Mouse (Mus musculus) mesoderm, embryonic 11.5 days (tissue): Measurements from ENCODE around the gene Slc39a3.
A peak's percentile ranks its signal among the peaks of the same experiment; 100 is the strongest.
"Not testable (repeated sequence)": the region's sequence is repeated elsewhere in the genome, so short reads cannot be mapped to it uniquely, and the experiment has no call there.

Experiments used
- DNase-seq: peaks from one replicate; pipeline ENCODE4 v3.0.0-alpha.2; 2012; ENCODE audit warnings: low read depth, low spot score

Slc39a3 gene

GRCm38 (mm10) chr10:81050645-81051044 lies 13.4 kb upstream of the Slc39a3 start:
- DNase-seq = peak; percentile 21

- not testable (repeated sequence) for DNase-seq
Measured at GRCm38 (mm10) chr10:81045246-81045645, 8.0 kb upstream of the Slc39a3 start.

- DNase-seq = peak; percentile 74
Measured at GRCm38 (mm10) chr10:81041458-81042175, 4.4 kb upstream of the Slc39a3 start.

- no peak for DNase-seq
Measured at GRCm38 (mm10) chr10:81036251-81036650, 975 bp downstream of the Slc39a3 start.

- DNase-seq = no peak
Measured at GRCm38 (mm10) chr10:81033586-81033985, 3.6 kb downstream of the Slc39a3 start.

GRCm38 (mm10) chr10:81029031-81029430 lies 8.2 kb downstream of the Slc39a3 start:
- DNase-seq = no peak

GRCm38 (mm10) chr10:81028219-81028618 lies 9.0 kb downstream of the Slc39a3 start:
- no peak for DNase-seq

- DNase-seq = no peak
Measured at GRCm38 (mm10) chr10:81027331-81027730, 9.9 kb downstream of the Slc39a3 start.

- DNase-seq = no peak
Measured at GRCm38 (mm10) chr10:81026857-81027256, 10.4 kb downstream of the Slc39a3 start.

GRCm38 (mm10) chr10:81025639-81026275 lies 11.5 kb downstream of the Slc39a3 start, which contains the start of gene Diras1:
Gene Diras1 (minus strand): TSS chr10:81025662.
- DNase-seq = no peak

GRCm38 (mm10) chr10:81025047-81025621 lies 12.1 kb downstream of the Slc39a3 start:
- DNase-seq = no peak

GRCm38 (mm10) chr10:81024346-81024937 lies 12.8 kb downstream of the Slc39a3 start:
- no peak for DNase-seq

GRCm38 (mm10) chr10:81022744-81023143 lies 14.5 kb downstream of the Slc39a3 start:
- DNase-seq = no peak

GRCm38 (mm10) chr10:81021547-81022110 lies 15.6 kb downstream of the Slc39a3 start:
- no peak for DNase-seq

GRCm38 (mm10) chr10:81020207-81020606 lies 17.0 kb downstream of the Slc39a3 start:
- no peak for DNase-seq

GRCm38 (mm10) chr10:81019687-81020086 lies 17.5 kb downstream of the Slc39a3 start:
- DNase-seq = no peak

- DNase-seq = peak; percentile 51
Measured at GRCm38 (mm10) chr10:81018326-81018725, 18.9 kb downstream of the Slc39a3 start.

GRCm38 (mm10) chr10:81016645-81017044 lies 20.6 kb downstream of the Slc39a3 start:
- peak; percentile 62 for DNase-seq

GRCm38 (mm10) chr10:81015666-81016065 lies 21.6 kb downstream of the Slc39a3 start:
- DNase-seq = no peak

- peak; percentile 98 for DNase-seq
Measured at GRCm38 (mm10) chr10:81014393-81015384, 22.5 kb downstream of the Slc39a3 start, which contains the start of gene Gng7. Gene Gng7 (minus strand): TSS chr10:81014945.

- DNase-seq = no peak
Measured at GRCm38 (mm10) chr10:81010851-81011250, 26.4 kb downstream of the Slc39a3 start.
